Mouse (Mus musculus): Measurements from ENCODE around the gene Tarsl2. TPM values are rescaled to one million over a fixed set of nuclear protein-coding genes. Genes with fewer than 3 reads are reported as not detected.
A peak's percentile ranks its signal among the peaks of the same experiment; 100 is the strongest.

The Tarsl2 gene
- polyA plus RNA-seq, 1 experiment from 2014 or later: 14.1 TPM

DNA sequence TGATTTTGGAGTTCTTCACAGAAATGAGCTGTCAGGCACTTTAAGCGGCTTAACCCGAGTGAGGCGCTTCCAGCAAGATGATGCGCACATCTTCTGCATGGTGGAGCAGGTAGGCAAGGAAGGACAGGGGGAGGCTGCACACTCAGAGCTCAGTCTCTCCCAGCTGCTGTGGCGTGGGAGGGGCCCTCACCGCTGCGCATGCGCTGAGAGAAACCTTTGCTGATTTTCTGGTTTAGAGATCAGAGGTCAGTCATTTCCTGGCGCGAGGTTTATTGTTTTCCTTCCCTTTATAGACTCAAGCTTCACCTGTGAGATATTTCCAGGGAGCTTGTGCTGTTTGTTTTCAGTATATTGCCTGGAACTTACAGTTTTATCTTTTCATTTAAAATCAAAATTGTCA, 33.4 kb downstream of the Tarsl2 start:
- ATAC-seq (ENCODE audit: insufficient read depth, low FRiP score, low TSS enrichment) (no peak), DNase-seq (ENCODE audit: low spot score) (no peak)
- Histone ChIP-seq H3K4me1 (ENCODE audit: control insufficient read depth, insufficient read depth, low read length) (no peaks in the 10 kb centered on the region), H3K9me3 (ENCODE audit: control insufficient read depth, low read length) (no peaks in the 10 kb centered on the region), H3K27ac (ENCODE audit: low read depth, low read length) (no peak overlapping the region), H3K27me3 (ENCODE audit: control insufficient read depth, insufficient read depth, low read length) (no peaks in the 10 kb centered on the region), H3K9ac (ENCODE audit: low read length) (no peak overlapping the region), H3K4me2 (ENCODE audit: low read depth) (no peak overlapping the region), H3K4me3 (ENCODE audit: low read depth, low read length) (no peak overlapping the region), H3K36me3 (ENCODE audit: control insufficient read depth, insufficient read depth, low read length) (no peaks in the 10 kb centered on the region)
- WGBS: 80% methylated on average over 10 of the region's 10 CpGs

DNA sequence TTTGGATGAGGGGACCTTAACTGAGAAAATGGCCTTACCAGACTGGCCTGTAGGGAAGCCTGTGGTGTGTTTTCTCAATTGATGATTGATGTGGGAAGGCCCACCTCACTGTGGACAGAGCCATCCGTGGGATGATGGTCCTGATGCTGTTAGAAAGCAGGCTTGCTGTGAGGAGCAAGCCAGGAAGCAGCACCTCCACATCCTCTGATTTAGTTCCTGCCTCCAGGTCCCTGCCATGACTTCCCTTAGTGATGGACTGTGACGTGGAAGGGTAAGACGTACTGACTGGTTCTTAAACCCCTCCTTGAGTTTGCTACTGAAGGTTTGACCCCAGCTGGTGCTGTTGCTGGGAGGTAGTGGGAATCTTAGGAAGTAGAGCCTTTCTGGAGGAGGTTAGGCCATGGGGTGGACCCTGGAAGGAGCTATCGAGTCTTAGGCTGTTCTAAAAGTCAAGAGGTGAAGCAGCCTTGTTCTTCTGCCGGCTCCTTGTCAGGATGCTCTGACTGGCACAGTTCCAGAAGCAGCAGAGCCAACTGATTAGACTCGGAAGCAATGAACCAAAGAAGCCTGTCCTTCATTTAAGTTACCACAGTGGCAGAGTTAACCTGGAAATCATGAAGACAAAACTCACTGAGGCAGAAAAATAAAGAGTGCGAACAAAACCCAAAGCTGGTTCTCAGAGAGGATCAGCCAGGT, 34.4 kb downstream of the Tarsl2 start:
- no peaks in the 10 kb centered on the region for H3K36me3 ChIP-seq (ENCODE audit: control insufficient read depth, insufficient read depth, low read length)
- ATAC-seq (ENCODE audit: insufficient read depth, low FRiP score, low TSS enrichment) (no peak), DNase-seq (ENCODE audit: low spot score) (no peak)
- H3K9ac ChIP-seq (ENCODE audit: low read length): no peak overlapping the region
- H3K27ac ChIP-seq (ENCODE audit: low read depth, low read length): no peak overlapping the region
- H3K4me1 ChIP-seq (ENCODE audit: control insufficient read depth, insufficient read depth, low read length): no peaks in the 10 kb centered on the region
- H3K4me3 ChIP-seq (ENCODE audit: low read depth, low read length): no peak overlapping the region
- H3K27me3 ChIP-seq (ENCODE audit: control insufficient read depth, insufficient read depth, low read length): no peaks in the 10 kb centered on the region
- no peak overlapping the region for H3K4me2 ChIP-seq (ENCODE audit: low read depth)
- WGBS: 85% methylated on average over 7 of the region's 7 CpGs
- H3K9me3 ChIP-seq (ENCODE audit: control insufficient read depth, low read length): no peaks in the 10 kb centered on the region

DNA sequence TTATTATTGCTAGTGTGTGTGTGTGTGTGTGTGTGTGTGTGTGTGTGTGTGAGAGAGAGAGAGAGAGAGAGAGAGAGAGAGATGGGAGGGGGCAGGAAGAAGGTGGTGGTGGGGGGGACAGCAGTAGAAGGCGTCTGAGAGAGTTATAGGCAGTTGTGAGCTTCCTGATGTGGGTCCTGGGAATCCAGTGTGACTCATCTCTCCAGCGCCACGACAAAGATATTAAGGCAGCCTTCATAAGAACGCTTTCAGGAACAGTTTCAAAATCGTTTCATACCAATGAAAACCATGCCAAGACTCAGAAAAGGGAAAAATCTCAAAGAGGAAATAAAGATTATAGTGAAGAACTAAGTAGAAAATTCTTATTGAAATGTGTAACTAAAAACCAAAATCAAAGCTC, 36.5 kb downstream of the Tarsl2 start:
- Histone ChIP-seq H3K4me1 (ENCODE audit: control insufficient read depth, insufficient read depth, low read length) (no peaks in the 10 kb centered on the region), H3K27ac (ENCODE audit: low read depth, low read length) (no peak overlapping the region), H3K4me3 (ENCODE audit: low read depth, low read length) (no peak overlapping the region), H3K9me3 (ENCODE audit: control insufficient read depth, low read length) (no peaks in the 10 kb centered on the region), H3K27me3 (ENCODE audit: control insufficient read depth, insufficient read depth, low read length) (no peaks in the 10 kb centered on the region), H3K36me3 (ENCODE audit: control insufficient read depth, insufficient read depth, low read length) (no peaks in the 10 kb centered on the region), H3K4me2 (ENCODE audit: low read depth) (no peak overlapping the region), H3K9ac (ENCODE audit: low read length) (no peak overlapping the region)
- no peak for DNase-seq (ENCODE audit: low spot score)
- ATAC-seq (ENCODE audit: insufficient read depth, low FRiP score, low TSS enrichment): no peak
- 78% methylated on average over 5 of the region's 5 CpGs for WGBS

DNA sequence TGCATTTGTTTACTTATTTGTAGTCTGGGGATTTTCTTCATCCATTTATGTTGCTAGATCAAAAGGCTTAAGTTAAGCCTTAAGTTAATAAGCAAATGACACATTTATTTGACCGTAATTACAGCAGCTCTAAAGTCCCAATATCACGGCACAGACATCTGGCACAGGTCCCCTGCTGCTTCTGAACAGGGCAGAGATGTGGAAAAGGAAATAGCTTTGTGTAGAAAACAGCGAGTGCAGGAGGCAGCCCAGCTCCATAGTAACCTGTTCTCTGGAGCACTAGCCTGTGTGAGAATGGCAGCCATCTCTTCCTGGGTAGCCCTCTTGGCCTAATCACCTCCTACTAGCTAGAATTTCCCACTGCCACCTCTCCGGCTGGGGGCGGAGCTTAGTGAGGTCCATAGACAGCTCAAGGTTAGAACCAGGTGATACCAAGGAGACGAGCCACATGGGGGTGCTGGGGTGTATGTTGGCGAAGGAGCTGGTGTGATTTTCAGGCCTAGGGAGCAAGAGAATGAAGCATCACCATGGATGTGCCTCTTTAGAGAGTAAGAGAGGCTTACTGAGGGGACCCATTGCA, 39.6 kb downstream of the Tarsl2 start:
- Histone ChIP-seq H3K4me3 (ENCODE audit: low read depth, low read length) (no peak overlapping the region), H3K4me2 (ENCODE audit: low read depth) (no peak overlapping the region), H3K9me3 (ENCODE audit: control insufficient read depth, low read length) (no peaks in the 10 kb centered on the region), H3K27me3 (ENCODE audit: control insufficient read depth, insufficient read depth, low read length) (no peaks in the 10 kb centered on the region), H3K9ac (ENCODE audit: low read length) (no peak overlapping the region), H3K4me1 (ENCODE audit: control insufficient read depth, insufficient read depth, low read length) (no peaks in the 10 kb centered on the region), H3K27ac (ENCODE audit: low read depth, low read length) (no peak overlapping the region), H3K36me3 (ENCODE audit: control insufficient read depth, insufficient read depth, low read length) (no peaks in the 10 kb centered on the region)
- ATAC-seq (ENCODE audit: insufficient read depth, low FRiP score, low TSS enrichment) (no peak), DNase-seq (ENCODE audit: low spot score) (no peak)
- WGBS: 53% methylated on average over 7 of the region's 7 CpGs

DNA sequence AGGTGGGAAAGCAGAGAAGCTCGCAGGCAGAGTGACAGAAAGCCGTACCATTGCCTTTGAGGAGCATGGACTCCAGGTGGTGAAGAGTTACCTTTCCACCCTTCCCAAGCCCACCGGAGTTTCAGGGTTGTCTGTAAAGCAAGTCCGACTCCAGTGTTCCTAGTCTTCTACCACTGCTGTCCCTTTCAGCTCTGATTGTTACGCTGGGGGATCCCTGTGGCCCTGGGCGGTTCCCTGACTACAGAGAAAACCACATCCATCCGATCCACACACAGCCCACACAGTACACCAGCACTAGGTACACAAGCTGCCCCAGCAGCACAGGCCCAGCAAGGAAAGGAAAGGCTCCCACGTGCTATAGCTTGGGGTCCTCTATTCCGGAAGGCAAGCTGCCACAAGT, 42.0 kb downstream of the Tarsl2 start:
- ATAC-seq (ENCODE audit: insufficient read depth, low FRiP score, low TSS enrichment) (no peak), DNase-seq (ENCODE audit: low spot score) (no peak)
- Histone ChIP-seq H3K36me3 (ENCODE audit: control insufficient read depth, insufficient read depth, low read length) (no peaks in the 10 kb centered on the region), H3K9me3 (ENCODE audit: control insufficient read depth, low read length) (no peaks in the 10 kb centered on the region), H3K27ac (ENCODE audit: low read depth, low read length) (no peak overlapping the region), H3K27me3 (ENCODE audit: control insufficient read depth, insufficient read depth, low read length) (no peaks in the 10 kb centered on the region), H3K9ac (ENCODE audit: low read length) (no peak overlapping the region), H3K4me3 (ENCODE audit: low read depth, low read length) (no peak overlapping the region), H3K4me2 (ENCODE audit: low read depth) (no peak overlapping the region), H3K4me1 (ENCODE audit: control insufficient read depth, insufficient read depth, low read length) (no peaks in the 10 kb centered on the region)
- WGBS: 89% methylated on average over 9 of the region's 9 CpGs

DNA sequence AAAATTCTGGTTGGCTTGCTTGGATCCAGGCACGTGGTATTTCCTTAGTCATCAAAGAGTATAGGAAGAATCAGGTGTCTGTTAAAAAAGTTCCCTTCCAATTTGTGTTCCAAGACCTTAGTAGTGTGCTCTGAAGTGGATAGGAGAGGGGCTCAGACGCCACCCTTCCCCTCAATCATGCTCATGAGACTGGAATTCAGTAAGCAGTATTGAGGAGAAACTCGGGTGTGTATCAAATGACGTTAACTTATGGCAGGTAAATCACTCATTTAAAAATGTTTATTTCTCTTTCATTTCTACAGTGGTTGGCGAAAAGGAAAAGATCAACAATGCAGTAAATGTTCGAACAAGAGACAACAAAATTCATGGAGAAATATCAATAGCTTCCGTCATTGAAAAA, 46.2 kb downstream of the Tarsl2 start, which contains the start of gene Tm2d3:
Gene Tm2d3 (plus strand): TSS at position 301 of the 400 bp plus-strand sequence.
- Histone ChIP-seq H3K27ac (ENCODE audit: low read depth, low read length) (no peak within 1 kb of the TSS), H3K4me1 (ENCODE audit: control insufficient read depth, insufficient read depth, low read length) (peaks cover 9% of the 10 kb centered on the region), H3K36me3 (ENCODE audit: control insufficient read depth, insufficient read depth, low read length) (no peaks in the 10 kb centered on the region), H3K9me3 (ENCODE audit: control insufficient read depth, low read length) (no peaks in the 10 kb centered on the region), H3K9ac (ENCODE audit: low read length) (no peak within 1 kb of the TSS), H3K4me3 (ENCODE audit: low read depth, low read length) (no peak within 1 kb of the TSS), H3K27me3 (ENCODE audit: control insufficient read depth, insufficient read depth, low read length) (no peaks in the 10 kb centered on the region), H3K4me2 (ENCODE audit: low read depth) (no peak within 1 kb of the TSS)
- WGBS: 88% methylated on average over 7 of the region's 7 CpGs
- DNase-seq (ENCODE audit: low spot score): no peak
- no peak for ATAC-seq (ENCODE audit: insufficient read depth, low FRiP score, low TSS enrichment)

DNA sequence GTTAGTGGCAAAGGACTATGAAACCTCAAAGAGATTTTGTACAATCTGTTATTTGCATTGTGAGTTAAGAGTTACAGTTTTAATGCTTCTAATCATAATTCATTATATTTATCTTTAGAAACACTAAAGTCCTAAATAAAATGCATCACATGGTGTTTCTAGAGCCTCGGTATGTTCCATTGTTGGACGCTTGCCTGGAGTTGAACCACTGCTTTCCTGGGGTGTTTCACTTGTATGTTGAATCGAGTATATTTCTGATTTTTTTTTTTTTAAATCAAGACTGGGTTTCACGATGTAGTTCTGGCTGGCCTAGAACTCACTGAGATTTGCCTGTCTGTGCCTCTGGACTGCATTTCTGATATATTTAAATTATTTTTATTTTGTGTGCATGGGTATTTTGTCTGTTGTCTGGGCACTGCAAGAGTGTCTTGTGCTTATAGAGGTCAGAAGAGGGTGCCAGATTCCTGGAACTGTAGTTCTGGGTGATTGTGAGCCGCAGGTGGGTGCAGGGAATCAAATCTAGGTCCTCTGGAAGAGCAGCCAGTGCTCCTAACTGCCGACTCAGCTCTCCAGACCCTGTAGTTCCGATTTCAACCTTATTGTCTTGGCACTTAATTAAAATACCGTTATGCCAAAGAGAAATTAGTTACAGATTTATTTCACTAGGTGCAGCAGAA, 47.4 kb downstream of the Tarsl2 start:
- Histone ChIP-seq H3K9me3 (ENCODE audit: control insufficient read depth, low read length) (no peaks in the 10 kb centered on the region), H3K36me3 (ENCODE audit: control insufficient read depth, insufficient read depth, low read length) (0 out of 2 replicates have a peak, but pooled peaks cover 2% of the 10 kb centered on the region), H3K27me3 (ENCODE audit: control insufficient read depth, insufficient read depth, low read length) (no peaks in the 10 kb centered on the region), H3K4me2 (ENCODE audit: low read depth) (no peak overlapping the region), H3K27ac (ENCODE audit: low read depth, low read length) (no peak overlapping the region), H3K9ac (ENCODE audit: low read length) (no peak overlapping the region), H3K4me1 (ENCODE audit: control insufficient read depth, insufficient read depth, low read length) (peaks cover 9% of the 10 kb centered on the region), H3K4me3 (ENCODE audit: low read depth, low read length) (no peak overlapping the region)
- 85% methylated on average over 8 of the region's 8 CpGs for WGBS
- DNase-seq (ENCODE audit: low spot score) (no peak), ATAC-seq (ENCODE audit: insufficient read depth, low FRiP score, low TSS enrichment) (no peak)

DNA sequence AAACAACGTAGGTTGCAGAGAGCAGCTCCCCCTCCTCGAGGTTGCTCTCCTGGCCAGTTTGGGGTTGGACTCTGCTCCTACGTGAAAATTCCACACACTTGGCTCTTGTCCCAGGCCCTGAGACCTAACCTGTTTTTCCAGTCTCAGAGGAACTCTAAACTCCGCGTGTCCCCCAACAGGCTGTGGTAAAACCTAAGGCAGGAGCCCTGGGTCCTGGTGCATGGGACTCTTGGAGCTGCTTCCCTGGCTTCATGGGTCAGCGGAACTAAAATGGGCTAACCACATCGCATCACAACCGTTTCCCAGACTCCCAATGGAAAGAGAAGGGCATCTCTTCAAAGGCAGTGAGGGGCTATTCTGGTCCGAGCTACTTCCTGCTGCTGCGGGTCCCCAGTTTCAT, 48.2 kb downstream of the Tarsl2 start:
- no peak overlapping the region for H3K27ac ChIP-seq (ENCODE audit: low read depth, low read length)
- H3K36me3 ChIP-seq (ENCODE audit: control insufficient read depth, insufficient read depth, low read length): 0 out of 2 replicates have a peak, but pooled peaks cover 5% of the 10 kb centered on the region
- peak overlapping the region; percentile 87 for H3K4me3 ChIP-seq (ENCODE audit: low read depth, low read length)
- peak overlapping the region; percentile 64 for H3K4me2 ChIP-seq (ENCODE audit: low read depth)
- DNase-seq (ENCODE audit: low spot score) (no peak), ATAC-seq (ENCODE audit: insufficient read depth, low FRiP score, low TSS enrichment) (peak; percentile 39)
- H3K27me3 ChIP-seq (ENCODE audit: control insufficient read depth, insufficient read depth, low read length): no peaks in the 10 kb centered on the region
- WGBS: 3% methylated on average over 10 of the region's 10 CpGs
- peak overlapping the region; percentile 84 for H3K9ac ChIP-seq (ENCODE audit: low read length)
- peaks cover 9% of the 10 kb centered on the region for H3K4me1 ChIP-seq (ENCODE audit: control insufficient read depth, insufficient read depth, low read length)
- no peaks in the 10 kb centered on the region for H3K9me3 ChIP-seq (ENCODE audit: control insufficient read depth, low read length)

All from neural tube, embryonic 11.5 days (tissue).